Mouse (Mus musculus) hindbrain, postnatal 0 days (tissue): Measurements from ENCODE around the gene Olfr1161. TPM values are rescaled to one million over a fixed set of nuclear protein-coding genes. Genes with fewer than 3 reads are reported as not detected.

Source experiments
- ATAC-seq: fragments of 200-750 bp; cut with Nextera tagmentation; 2 replicates; pipeline ENCODE4 v1.8.0; 2017; ENCODE audit warnings: mild to moderate bottlenecking, moderate TSS enrichment, moderate library complexity
- DNase-seq: peaks from one replicate; pipeline ENCODE4 v3.0.0-alpha.2; 2015; ENCODE audit warnings: low spot score
- H3K27ac ChIP-seq: fragments of 300-500 bp; sonication (generic); 2 replicates; pipeline ENCODE4 v1.5.1; 2014; ENCODE audit warnings: mild to moderate bottlenecking
- H3K27me3 ChIP-seq: fragments of 300-500 bp; sonication (generic); 2 replicates; pipeline ENCODE4 v1.6.1; 2014; ENCODE audit warnings: low read length, mixed read lengths; ENCODE audit not compliant: insufficient read depth
- H3K36me3 ChIP-seq: fragments of 300-500 bp; sonication (generic); 2 replicates; pipeline ENCODE4 v1.6.1; 2014; ENCODE audit warnings: low read length, mixed read lengths; ENCODE audit not compliant: insufficient read depth
- H3K4me1 ChIP-seq: fragments of 300-500 bp; sonication (generic); 2 replicates; pipeline ENCODE4 v1.6.1; 2014; ENCODE audit warnings: antibody characterized with exemption, low read length, mixed read lengths; ENCODE audit not compliant: insufficient read depth
- H3K4me2 ChIP-seq: fragments of 300-500 bp; sonication (generic); 2 replicates; pipeline ENCODE4 v1.6.1; 2014; ENCODE audit warnings: low read depth, mild to moderate bottlenecking, low read length, moderate library complexity, mixed read lengths
- H3K4me3 ChIP-seq: fragments of 300-500 bp; sonication (generic); 2 replicates; pipeline ENCODE4 v1.5.1; 2014; ENCODE audit warnings: low read length
- H3K9ac ChIP-seq: fragments of 300-500 bp; sonication (generic); replicated peaks from 2 replicates; pipeline ENCODE4 v1.6.1; 2014; ENCODE audit warnings: mild to moderate bottlenecking, low read length, moderate library complexity, mixed read lengths
- H3K9me3 ChIP-seq: fragments of 300-500 bp; sonication (generic); 2 replicates; pipeline ENCODE4 v1.6.1; 2016; ENCODE audit warnings: low read length, mixed read lengths
- CTCF ChIP-seq: IDR thresholded peaks from 2 replicates; pipeline ENCODE4 v1.5.1; 2016; ENCODE audit warnings: antibody characterized with exemption, control low read depth, low read depth
- polyA plus RNA-seq: library from polyadenylated mRNA; unstranded; fragments of >200 nt; fragmentation: Nextera tagmentation; extraction: Ambion mirVana; gene quantifications from 2 replicates; pipeline ENCODE4 v1.2.1, GENCODE M21; 2015
- total RNA-seq: library from RNA; depleted of rRNA; stranded (reverse); fragments of >200 nt; gene quantifications from 2 replicates; pipeline ENCODE4 v1.2.3, GENCODE M21; 2014; rRNA removed

The Olfr1161 gene
- total and polyA plus RNA-seq, 2 experiments from 2014 or later: not detected

DNA sequence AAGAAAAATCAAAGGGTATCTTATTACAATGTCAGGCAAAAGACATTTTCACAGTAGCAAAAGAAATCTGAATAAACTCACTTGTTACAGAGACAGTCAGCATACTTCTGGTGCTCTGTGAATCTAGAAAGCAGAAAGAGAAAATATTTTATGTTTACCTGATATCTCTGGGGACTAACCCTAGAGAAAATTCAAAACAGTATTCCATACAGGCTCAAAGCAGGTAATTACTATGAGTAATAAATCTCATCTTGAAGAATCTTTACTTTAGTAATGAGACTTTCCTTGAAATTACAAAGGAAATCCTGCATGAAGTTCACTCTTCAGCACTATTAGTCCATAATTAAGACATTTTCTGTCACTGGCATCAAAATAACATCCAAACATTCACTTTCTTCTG is 49.2 kb downstream of the Olfr1161 start, which contains the start of gene Olfr1163:
TSS of gene Olfr1163 (minus strand) at position 101 of the 400 bp plus-strand sequence.
- DNase-seq: no peak

More for the DNA sequence above, 49.2 kb downstream of the Olfr1161 start, which contains the start of gene Olfr1163:
- Histone ChIP-seq H3K9me3 (no peaks in the 10 kb centered on the region), H3K9ac (no peak within 1 kb of the TSS), H3K27me3 (no peaks in the 10 kb centered on the region), H3K4me3 (no peak within 1 kb of the TSS), H3K27ac (no peak within 1 kb of the TSS), H3K4me2 (no peak within 1 kb of the TSS), H3K4me1 (no peaks in the 10 kb centered on the region), H3K36me3 (no peaks in the 10 kb centered on the region)
- ATAC-seq: no peak
- TF ChIP-seq CTCF: no peak

Other genes starting within 250 kb of the Olfr1161 start
- not detected in 2 replicates for gene Olfr152, start 243.3 kb upstream of the Olfr1161 start, total RNA-seq
- gene Olfr152, start 243.3 kb upstream of the Olfr1161 start, polyA plus RNA-seq: not detected in 2 replicates
- gene Olfr1143, start 222.2 kb upstream of the Olfr1161 start, total RNA-seq: not detected in 2 replicates
- gene Olfr1143, start 222.2 kb upstream of the Olfr1161 start, polyA plus RNA-seq: not detected in 2 replicates
- not detected in 2 replicates for gene Olfr1145, start 213.0 kb upstream of the Olfr1161 start, total RNA-seq
- not detected in 2 replicates for gene Olfr1145, start 213.0 kb upstream of the Olfr1161 start, polyA plus RNA-seq
- not detected in 2 replicates for gene Olfr1148, start 192.2 kb upstream of the Olfr1161 start, total RNA-seq
- not detected in 2 replicates for gene Olfr1148, start 192.2 kb upstream of the Olfr1161 start, polyA plus RNA-seq
- gene Olfr1150-ps1, start 178.8 kb upstream of the Olfr1161 start, total RNA-seq: not detected in 2 replicates
- gene Olfr1150-ps1, start 178.8 kb upstream of the Olfr1161 start, polyA plus RNA-seq: not detected in 2 replicates
- not detected in 2 replicates for gene Olfr1151, start 166.9 kb upstream of the Olfr1161 start, total RNA-seq
- not detected in 2 replicates for gene Olfr1151, start 166.9 kb upstream of the Olfr1161 start, polyA plus RNA-seq
- not detected in 2 replicates for gene Olfr1152, start 156.3 kb upstream of the Olfr1161 start, total RNA-seq
- not detected in 2 replicates for gene Olfr1152, start 156.3 kb upstream of the Olfr1161 start, polyA plus RNA-seq
- gene Olfr1153, start 127.8 kb upstream of the Olfr1161 start, total RNA-seq: not detected in 2 replicates
- gene Olfr1153, start 127.8 kb upstream of the Olfr1161 start, polyA plus RNA-seq: not detected in 2 replicates
- not detected in 2 replicates for gene Olfr1154, start 117.6 kb upstream of the Olfr1161 start, total RNA-seq
- not detected in 2 replicates for gene Olfr1154, start 117.6 kb upstream of the Olfr1161 start, polyA plus RNA-seq
- gene Olfr1155, start 77.6 kb upstream of the Olfr1161 start, total RNA-seq: not detected in 2 replicates
- gene Olfr1155, start 77.6 kb upstream of the Olfr1161 start, polyA plus RNA-seq: not detected in 2 replicates
- not detected in 2 replicates for gene Olfr1156, start 69.7 kb upstream of the Olfr1161 start, total RNA-seq
- gene Olfr1156, start 69.7 kb upstream of the Olfr1161 start, polyA plus RNA-seq: not detected in 2 replicates
- gene Olfr1157, start 54.5 kb upstream of the Olfr1161 start, total RNA-seq: not detected in 2 replicates
- gene Olfr1157, start 54.5 kb upstream of the Olfr1161 start, polyA plus RNA-seq: not detected in 2 replicates
- not detected in 2 replicates for gene Olfr74, start 48.1 kb upstream of the Olfr1161 start, total RNA-seq
- gene Olfr74, start 48.1 kb upstream of the Olfr1161 start, polyA plus RNA-seq: not detected in 2 replicates
- not detected in 2 replicates for gene Olfr1158, start 32.7 kb upstream of the Olfr1161 start, total RNA-seq
- not detected in 2 replicates for gene Olfr1158, start 32.7 kb upstream of the Olfr1161 start, polyA plus RNA-seq
- not detected in 2 replicates for gene Olfr1160, start 14.5 kb upstream of the Olfr1161 start, total RNA-seq
- gene Olfr1160, start 14.5 kb upstream of the Olfr1161 start, polyA plus RNA-seq: not detected in 2 replicates
- gene Olfr73, start 14.9 kb downstream of the Olfr1161 start, total RNA-seq: not detected in 2 replicates
- not detected in 2 replicates for gene Olfr73, start 14.9 kb downstream of the Olfr1161 start, polyA plus RNA-seq
- not detected in 2 replicates for gene Olfr1162, start 28.4 kb downstream of the Olfr1161 start, total RNA-seq
- not detected in 2 replicates for gene Olfr1162, start 28.4 kb downstream of the Olfr1161 start, polyA plus RNA-seq
- not detected in 2 replicates for gene Olfr1163, start 49.1 kb downstream of the Olfr1161 start, total RNA-seq
- gene Olfr1163, start 49.1 kb downstream of the Olfr1161 start, polyA plus RNA-seq: not detected in 2 replicates
- not detected in 2 replicates for gene Olfr1164, start 71.2 kb downstream of the Olfr1161 start, total RNA-seq
- gene Olfr1164, start 71.2 kb downstream of the Olfr1161 start, polyA plus RNA-seq: not detected in 2 replicates
- not detected in 2 replicates for gene Olfr1166, start 105.5 kb downstream of the Olfr1161 start, total RNA-seq
- not detected in 2 replicates for gene Olfr1166, start 105.5 kb downstream of the Olfr1161 start, polyA plus RNA-seq
- not detected in 2 replicates for gene Olfr1167, start 132.4 kb downstream of the Olfr1161 start, total RNA-seq
- not detected in 2 replicates for gene Olfr1167, start 132.4 kb downstream of the Olfr1161 start, polyA plus RNA-seq
- gene Olfr1168, start 159.1 kb downstream of the Olfr1161 start, total RNA-seq: not detected in 2 replicates
- gene Olfr1168, start 159.1 kb downstream of the Olfr1161 start, polyA plus RNA-seq: not detected in 2 replicates
- gene Olfr1170, start 205.6 kb downstream of the Olfr1161 start, total RNA-seq: not detected in 2 replicates
- gene Olfr1170, start 205.6 kb downstream of the Olfr1161 start, polyA plus RNA-seq: not detected in 2 replicates